Mouse (Mus musculus) cerebellum, adult (tissue): ENCODE results near the gene BC048671.

Experiments
- ATAC-seq: cut with Nextera tagmentation; 2 replicates; pipeline ENCODE4 v1.9.2; 2017; ENCODE audit warnings: mild to moderate bottlenecking, moderate library complexity, mixed read lengths; ENCODE audit not compliant: insufficient number of reproducible peaks, low FRiP score, low TSS enrichment

Gene BC048671

DNA sequence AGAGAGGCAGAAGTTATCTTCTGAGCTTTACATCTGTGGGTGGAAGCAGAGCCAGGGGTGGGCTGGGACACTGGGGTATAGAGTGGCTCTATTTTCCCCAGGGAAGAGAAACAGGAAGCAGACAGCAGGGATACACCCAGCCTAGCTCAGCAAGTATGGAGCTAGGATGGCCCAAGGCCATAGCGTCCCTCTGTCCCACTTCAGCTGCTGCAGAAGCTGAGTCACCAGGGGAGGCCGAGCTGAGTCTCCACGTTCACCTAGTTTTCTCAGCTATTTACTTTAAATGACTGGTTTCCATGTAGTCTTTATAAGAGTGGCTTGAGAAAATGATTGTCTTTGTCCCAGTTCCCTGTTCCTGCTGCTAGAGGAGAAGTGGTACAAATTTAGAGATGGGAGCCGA is 47.5 kb downstream of the BC048671 start:
- no peak for ATAC-seq

DNA sequence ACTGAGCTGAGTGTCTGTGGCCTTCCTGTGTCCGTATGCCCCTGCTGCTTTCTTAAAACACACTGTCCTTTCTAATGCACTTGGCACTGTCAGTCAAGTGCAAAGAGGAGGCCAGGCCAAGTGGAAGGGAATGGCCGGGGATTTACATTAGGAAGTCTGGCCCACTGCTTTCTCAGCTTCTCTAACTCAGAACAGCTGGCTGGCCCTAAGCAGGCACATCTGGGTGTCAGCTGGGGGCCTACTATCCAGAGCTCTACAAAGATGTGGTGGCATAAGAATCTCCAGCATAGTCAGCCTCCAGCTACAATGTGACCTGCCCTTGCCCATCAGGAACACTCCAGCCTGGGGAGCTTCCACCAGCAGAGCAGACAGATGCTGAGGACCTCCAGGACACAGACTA is 49.0 kb downstream of the BC048671 start:
- ATAC-seq: no peak
